Mouse (Mus musculus) left cerebral cortex, postnatal 25 days (tissue): ENCODE results near the gene Serp2. TPM values are rescaled to one million over a fixed set of nuclear protein-coding genes. Genes with fewer than 3 reads are reported as not detected.

Experiments used
- DNase-seq, 2 experiments: peaks; one replicate each; pipeline ENCODE4 v3.0.0; 2022; ENCODE audit warnings: low spot score in 2 of 2, mixed read lengths in 1 of 2
- intact Hi-C: fragments of 180-260 bp; cut with DNase I; formaldehyde crosslinking; loops from one replicate; pipeline ENCODE4 v1.15.1; 2025
- total RNA-seq, 2 experiments: library from RNA; stranded (reverse); gene quantifications; 2 replicates each; pipeline ENCODE4 v1.2.3; 2021

Gene Serp2
- total RNA-seq, 2 experiments from 2014 or later, result 175 to 186 TPM

- intact Hi-C loops, result loop anchor here (2.0 to 5.0 kb wide), 5 partner anchors 51 to 313 kb away; partner anchors contain the start of gene Serp2
- DNase-seq, result peak; percentile 86 to 92
Observed at GRCm38 (mm10) chr14:76505439-76506220, 51.1 kb downstream of the Serp2 start.

- intact Hi-C loops, result loop anchor here (2.0 to 5.0 kb wide), 5 partner anchors 52 to 314 kb away; partner anchors contain the start of gene Serp2
- no peak for DNase-seq
Observed at GRCm38 (mm10) chr14:76505101-76505438, 51.6 kb downstream of the Serp2 start.

DNA sequence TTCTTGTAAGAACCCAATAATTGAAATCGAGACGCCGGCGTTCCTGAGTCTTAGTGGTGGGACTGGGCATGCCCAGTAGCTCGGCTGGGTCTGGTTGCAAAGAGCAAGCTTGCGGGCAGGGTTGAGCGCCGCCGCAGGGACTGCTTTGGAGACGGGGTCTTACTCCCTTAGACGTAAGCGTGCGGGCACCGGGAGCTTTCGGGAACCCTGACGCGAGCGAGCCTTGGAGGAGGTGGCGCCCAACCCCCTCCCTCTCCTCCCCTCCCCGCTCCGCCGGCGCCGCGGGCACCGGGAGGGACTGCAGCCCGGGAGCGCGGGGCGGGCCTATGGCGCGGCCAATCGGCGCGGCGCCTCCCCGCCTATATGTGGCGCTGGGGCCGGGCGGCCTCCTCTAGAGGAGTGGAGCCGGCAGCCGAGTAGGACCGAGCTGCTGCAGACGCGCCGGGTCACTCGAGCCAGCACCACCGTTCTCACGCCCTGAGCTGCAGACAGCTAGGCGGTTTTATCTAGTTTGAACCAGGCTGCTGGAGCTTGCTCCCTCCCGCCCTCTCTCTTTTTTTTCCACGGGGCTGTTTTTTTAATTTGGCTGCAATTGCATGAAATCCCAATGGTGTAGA lies 52.5 kb downstream of the Serp2 start:
- intact Hi-C loops, result loop anchor here (1.0 to 2.0 kb wide), 3 partner anchors 53 to 315 kb away; partner anchors contain the start of gene Serp2
- peak; percentile 96 for DNase-seq

GRCm38 (mm10) chr14:76503231-76503851 lies 53.3 kb downstream of the Serp2 start:
- peak in 1 of 2 experiments; percentile 57 for DNase-seq
- intact Hi-C loops, result loop anchor here (1.0 kb wide), 2 partner anchors 373 to 505 kb away; no protein-coding TSS in a partner anchor

DNA sequence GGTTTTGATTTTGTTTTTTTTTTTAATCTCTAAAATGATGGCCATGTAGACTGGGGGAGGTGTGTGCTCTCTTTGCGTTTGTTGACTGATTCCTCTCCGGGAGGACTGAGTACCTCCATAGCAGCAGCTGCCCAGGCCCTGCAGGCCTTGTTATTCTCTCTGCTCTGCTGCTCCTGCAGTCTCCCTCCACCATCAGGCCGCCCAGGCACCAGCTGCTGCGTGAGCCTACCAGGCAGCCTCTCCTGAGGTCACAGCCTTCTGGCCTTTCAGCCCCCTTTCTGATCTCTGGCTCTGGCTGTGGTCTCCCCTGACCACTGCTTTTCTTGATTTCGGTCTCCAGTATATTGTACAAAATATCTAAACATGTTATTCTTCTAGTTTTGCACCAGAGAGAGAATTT lies 56.7 kb downstream of the Serp2 start:
- intact Hi-C loops, result no loop called here
- no peak for DNase-seq

DNA sequence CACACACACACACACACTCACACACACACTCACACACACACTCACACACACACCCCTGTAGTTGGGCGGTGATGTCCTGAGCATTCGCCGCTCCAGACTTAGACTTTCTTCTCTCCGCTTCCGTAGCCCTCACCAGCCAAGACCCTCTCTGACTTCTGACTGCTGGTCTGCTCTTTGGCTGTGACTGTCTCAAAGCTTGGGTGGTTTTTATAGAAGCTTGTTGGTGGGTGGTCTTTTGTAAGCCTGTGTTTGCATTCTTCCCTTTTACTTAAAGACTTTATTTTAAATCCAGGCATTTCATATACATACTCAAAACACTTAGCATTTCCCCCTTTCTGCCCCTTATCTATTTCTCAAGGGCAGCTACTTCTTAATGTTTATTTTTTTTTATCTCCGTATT lies 57.2 kb downstream of the Serp2 start:
- no peak for DNase-seq
- intact Hi-C loops, result no loop called here

GRCm38 (mm10) chr14:76498210-76498609 lies 58.5 kb downstream of the Serp2 start:
- intact Hi-C loops, result no loop called here
- DNase-seq, result no peak

DNA sequence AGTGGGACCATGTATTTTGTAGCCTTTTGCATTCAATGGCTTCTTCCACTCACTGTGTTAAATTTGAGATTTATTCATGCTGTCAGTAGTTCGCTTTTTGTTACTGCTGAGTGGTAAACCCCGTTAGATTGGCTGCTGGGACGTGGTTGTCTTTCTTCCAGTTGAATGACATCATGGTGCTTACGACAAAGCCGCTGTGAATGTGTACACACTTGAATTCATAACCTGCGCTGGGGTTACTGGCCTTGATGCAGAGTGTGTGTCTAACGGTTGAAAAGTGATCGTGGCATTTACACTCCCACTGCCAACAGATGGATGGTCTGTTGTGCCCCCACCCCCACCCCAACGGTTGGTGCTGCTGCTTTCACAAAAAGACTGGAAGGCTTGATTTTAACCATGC lies 59.5 kb downstream of the Serp2 start:
- intact Hi-C loops, result no loop called here
- DNase-seq, result no peak

DNA sequence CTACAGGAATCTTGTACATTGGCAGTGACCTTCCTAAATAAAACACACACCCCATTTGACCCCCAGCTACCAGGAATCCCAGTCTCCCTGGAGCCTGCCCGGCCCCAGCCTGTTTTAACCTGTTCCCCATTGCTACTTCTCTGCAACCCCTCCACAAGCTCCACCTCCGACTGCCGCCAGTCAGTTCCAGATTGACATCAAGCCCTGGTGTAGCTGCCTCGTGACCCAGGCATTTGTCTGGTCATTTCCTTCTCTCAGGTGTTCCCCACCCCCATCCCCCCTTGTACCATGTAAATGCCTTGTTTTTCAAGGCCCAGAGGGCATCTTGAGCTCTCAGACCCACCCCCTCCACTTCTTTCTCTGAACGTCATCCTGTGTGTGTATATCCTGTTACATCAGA lies 61.7 kb downstream of the Serp2 start:
- intact Hi-C loops, result no loop called here
- no peak for DNase-seq

- intact Hi-C loops, result no loop called here
- no peak for DNase-seq
Observed at GRCm38 (mm10) chr14:76489128-76489527, 67.6 kb downstream of the Serp2 start.

GRCm38 (mm10) chr14:76488101-76489044 lies 68.3 kb downstream of the Serp2 start:
- DNase-seq, result no peak
- intact Hi-C loops, result no loop called here

- intact Hi-C loops, result no loop called here
- DNase-seq, result no peak
Observed at GRCm38 (mm10) chr14:76487609-76488008, 69.1 kb downstream of the Serp2 start.

- intact Hi-C loops, result no loop called here
- no peak for DNase-seq
Observed at GRCm38 (mm10) chr14:76483701-76484100, 73.0 kb downstream of the Serp2 start.

Other genes with a start within 250 kb of the Serp2 start
- 100 to 1,000 TPM; 565 to 602 TPM for gene Tsc22d1, start 141.9 kb downstream of the Serp2 start, total RNA-seq